Mouse (Mus musculus) myocyte (in vitro differentiated cells): Measurements from ENCODE around the gene Hydin. TPM values are rescaled to one million over a fixed set of nuclear protein-coding genes. Genes with fewer than 3 reads are reported as not detected.

Source experiments
- H3K27me3 ChIP-seq: one replicate; pipeline ENCODE4 v1.6.1; 2011; ENCODE audit not compliant: control insufficient read depth, insufficient read depth, insufficient read length
- H3K36me3 ChIP-seq: one replicate; pipeline ENCODE4 v1.6.1; 2011; ENCODE audit not compliant: control insufficient read depth, insufficient read depth
- H3K4me2 ChIP-seq: one replicate; pipeline ENCODE4 v1.6.1; 2011; ENCODE audit warnings: low read depth, control low read depth
- H3K4me3 ChIP-seq: one replicate; pipeline ENCODE4 v1.5.1; 2011; ENCODE audit warnings: mild to moderate bottlenecking, control low read depth, moderate library complexity
- H3K79me2 ChIP-seq: one replicate; pipeline ENCODE4 v1.6.1; 2011; ENCODE audit not compliant: control insufficient read depth, insufficient read depth
- H3ac ChIP-seq: one replicate; pipeline ENCODE4 v1.6.1; 2011; ENCODE audit not compliant: control insufficient read depth, insufficient read length
- CEBPB ChIP-seq: IDR thresholded peaks from 2 replicates; pipeline ENCODE4 v1.6.1; 2011; ENCODE audit warnings: mild to moderate bottlenecking, moderate library complexity; ENCODE audit not compliant: poor library complexity, insufficient read depth, severe bottlenecking
- E2F4 ChIP-seq: IDR thresholded peaks from one replicate; pipeline ENCODE4 v1.6.1; 2011; ENCODE audit warnings: mild to moderate bottlenecking, control low read depth, moderate library complexity; ENCODE audit not compliant: insufficient read depth
- MAX ChIP-seq: IDR thresholded peaks from one replicate; pipeline ENCODE4 v1.6.1; 2011; ENCODE audit warnings: low read depth, mild to moderate bottlenecking, control low read depth
- MYOD1 ChIP-seq, 3 experiments: IDR thresholded peaks; one replicate each; pipeline ENCODE4 v1.6.1; 2011; ENCODE audit warnings: control low read depth in 2 of 3, low read depth in 2 of 3, mild to moderate bottlenecking in 2 of 3, moderate library complexity in 1 of 3; ENCODE audit not compliant: insufficient read length in 2 of 3, control insufficient read depth in 1 of 3
- MYOG ChIP-seq, 3 experiments: IDR thresholded peaks; one replicate each; pipeline ENCODE4 v1.6.1; 2011; ENCODE audit warnings: control low read depth in 2 of 3, low read depth in 2 of 3, mild to moderate bottlenecking in 2 of 3; ENCODE audit not compliant: insufficient read length in 2 of 3, control insufficient read depth in 1 of 3, insufficient read depth in 1 of 3
- POLR2A ChIP-seq: IDR thresholded peaks from one replicate; pipeline ENCODE4 v1.6.1; 2011; ENCODE audit warnings: low read depth, mild to moderate bottlenecking, control low read depth, moderate library complexity; ENCODE audit not compliant: insufficient read length
- POLR2AphosphoS2 ChIP-seq: IDR thresholded peaks from one replicate; pipeline ENCODE4 v1.6.1; 2011; ENCODE audit warnings: low read depth, control low read depth; ENCODE audit not compliant: insufficient read length
- REST ChIP-seq: IDR thresholded peaks from one replicate; pipeline ENCODE4 v1.6.1; 2011; ENCODE audit warnings: mild to moderate bottlenecking, control low read depth, moderate library complexity; ENCODE audit not compliant: insufficient read depth, insufficient read length
- SRF ChIP-seq: IDR thresholded peaks from one replicate; pipeline ENCODE4 v1.6.1; 2011; ENCODE audit warnings: low read depth; ENCODE audit not compliant: control insufficient read depth, insufficient read length
- TCF12 ChIP-seq: IDR thresholded peaks from one replicate; pipeline ENCODE4 v1.6.1; 2011; ENCODE audit warnings: mild to moderate bottlenecking, control low read depth; ENCODE audit not compliant: poor library complexity, insufficient read depth, severe bottlenecking
- TCF3 ChIP-seq: IDR thresholded peaks from one replicate; pipeline ENCODE4 v1.6.1; 2011; ENCODE audit warnings: low read depth, control low read depth; ENCODE audit not compliant: insufficient read length
- USF1 ChIP-seq: IDR thresholded peaks from one replicate; pipeline ENCODE4 v1.6.1; 2011; ENCODE audit warnings: low read depth, mild to moderate bottlenecking, control low read depth, moderate library complexity
- polyA plus RNA-seq: library from polyadenylated mRNA; unstranded; fragments of >200 nt; fragmentation: generic; extraction: Trizol; gene quantifications from one replicate; pipeline ENCODE4 v1.2.1, GENCODE M21; 2012; ENCODE audit warnings: missing spikeins

Gene Hydin
- polyA plus RNA-seq, 1 experiment: 0.01 TPM

DNA sequence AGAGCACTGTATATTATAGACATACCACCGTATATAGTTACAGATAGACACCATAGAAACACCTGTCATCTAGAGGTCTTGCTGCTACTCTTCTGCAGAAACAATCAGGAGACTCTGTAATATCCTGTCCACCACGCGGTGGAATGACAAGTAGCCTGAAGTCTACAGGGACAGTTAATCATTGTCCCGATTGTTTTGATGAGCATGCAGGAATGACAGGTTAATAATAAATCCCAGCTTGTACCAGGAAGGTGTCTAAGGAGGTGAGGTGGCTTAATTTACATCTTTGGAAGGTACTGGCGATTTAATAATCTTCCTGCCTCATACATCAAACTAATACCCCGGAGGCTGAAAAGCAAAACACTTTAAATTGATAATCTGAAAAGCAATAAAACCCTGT, 36.0 kb upstream of the Hydin start:
- Histone ChIP-seq H3K4me2 (no peak overlapping the region), H3K79me2 (no peaks in the 10 kb centered on the region), H3K4me3 (no peak overlapping the region), H3ac (no peak overlapping the region), H3K36me3 (no peaks in the 10 kb centered on the region), H3K27me3 (peaks cover 12% of the 10 kb centered on the region)
- TF ChIP-seq TCF3: no peak
- TF ChIP-seq SRF: no peak
- no peak for TF ChIP-seq POLR2AphosphoS2
- TF ChIP-seq USF1: no peak
- no peak for TF ChIP-seq MYOD1 (IDR thresholded peaks at IDR 0.05; ENCODE audit: control insufficient read depth in 1 of 3, insufficient read length in 2 of 3, low read depth in 2 of 3)
- TF ChIP-seq REST: no peak
- TF ChIP-seq MAX: no peak
- TF ChIP-seq E2F4: no peak
- TF ChIP-seq CEBPB: no peak
- no peak for TF ChIP-seq MYOG (IDR thresholded peaks at IDR 0.05; ENCODE audit: control insufficient read depth in 1 of 3, insufficient read depth in 1 of 3, insufficient read length in 2 of 3, low read depth in 2 of 3)
- TF ChIP-seq POLR2A: no peak
- no peak for TF ChIP-seq TCF12

- no peak overlapping the region for H3K4me2 ChIP-seq
- H3K79me2 ChIP-seq: no peaks in the 10 kb centered on the region
- no peak overlapping the region for H3K4me3 ChIP-seq
- no peak overlapping the region for H3ac ChIP-seq
- TF ChIP-seq MAX (no peak), REST (no peak), SRF (no peak), E2F4 (no peak), MYOG (IDR thresholded peaks at IDR 0.05; ENCODE audit: control insufficient read depth in 1 of 3, insufficient read depth in 1 of 3, insufficient read length in 2 of 3, low read depth in 2 of 3) (no peak), CEBPB (no peak), TCF3 (no peak), POLR2A (no peak), TCF12 (no peak), USF1 (no peak), MYOD1 (IDR thresholded peaks at IDR 0.05; ENCODE audit: control insufficient read depth in 1 of 3, insufficient read length in 2 of 3, low read depth in 2 of 3) (no peak), POLR2AphosphoS2 (no peak)
- no peaks in the 10 kb centered on the region for H3K36me3 ChIP-seq
- H3K27me3 ChIP-seq: peaks cover under 1% of the 10 kb centered on the region
Observed at GRCm38 (mm10) chr8:110242278-110243177, 24.2 kb upstream of the Hydin start.

GRCm38 (mm10) chr8:110244566-110244965, 22.2 kb upstream of the Hydin start:
- no peaks in the 10 kb centered on the region for H3K79me2 ChIP-seq
- H3K4me2 ChIP-seq: no peak overlapping the region
- no peaks in the 10 kb centered on the region for H3K36me3 ChIP-seq
- H3ac ChIP-seq: no peak overlapping the region
- H3K4me3 ChIP-seq: no peak overlapping the region
- no peak for TF ChIP-seq CEBPB
- TF ChIP-seq POLR2AphosphoS2: no peak
- no peak for TF ChIP-seq E2F4
- TF ChIP-seq MYOG (IDR thresholded peaks at IDR 0.05; ENCODE audit: control insufficient read depth in 1 of 3, insufficient read depth in 1 of 3, insufficient read length in 2 of 3, low read depth in 2 of 3): no peak
- no peak for TF ChIP-seq REST
- TF ChIP-seq SRF: no peak
- no peak for TF ChIP-seq TCF12
- no peak for TF ChIP-seq TCF3
- TF ChIP-seq POLR2A: no peak
- TF ChIP-seq USF1: no peak
- no peak for TF ChIP-seq MAX
- no peaks in the 10 kb centered on the region for H3K27me3 ChIP-seq

DNA sequence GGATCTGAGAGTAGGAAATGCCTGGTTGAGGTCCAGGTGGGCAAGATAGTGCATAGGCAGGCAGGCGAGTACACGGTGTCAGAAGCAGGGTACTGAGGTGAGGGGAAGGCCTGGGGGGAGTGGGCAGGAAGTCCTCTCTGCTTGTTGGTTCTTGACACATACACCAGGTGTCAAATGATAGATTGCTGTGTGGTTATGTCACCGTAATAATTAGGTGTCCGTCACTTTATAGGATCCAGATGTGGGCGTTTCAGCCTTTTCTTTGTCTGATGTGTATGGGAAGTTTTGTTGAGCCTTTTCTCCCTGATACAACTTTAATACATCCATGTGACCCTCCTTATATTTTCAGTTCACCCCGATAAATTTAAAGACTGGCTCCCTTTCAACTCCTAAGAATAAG, 19.5 kb upstream of the Hydin start:
- Histone ChIP-seq H3K36me3 (no peaks in the 10 kb centered on the region), H3ac (no peak overlapping the region), H3K4me2 (no peak overlapping the region), H3K4me3 (no peak overlapping the region), H3K27me3 (no peaks in the 10 kb centered on the region), H3K79me2 (no peaks in the 10 kb centered on the region)
- TF ChIP-seq TCF12 (no peak), E2F4 (no peak), POLR2AphosphoS2 (no peak), CEBPB (no peak), MYOG (IDR thresholded peaks at IDR 0.05; ENCODE audit: control insufficient read depth in 1 of 3, insufficient read depth in 1 of 3, insufficient read length in 2 of 3, low read depth in 2 of 3) (no peak), MYOD1 (IDR thresholded peaks at IDR 0.05; ENCODE audit: control insufficient read depth in 1 of 3, insufficient read length in 2 of 3, low read depth in 2 of 3) (no peak)

- Histone ChIP-seq H3K4me3 (no peak overlapping the region), H3ac (no peak overlapping the region), H3K36me3 (no peaks in the 10 kb centered on the region), H3K79me2 (no peaks in the 10 kb centered on the region), H3K4me2 (no peak overlapping the region), H3K27me3 (no peaks in the 10 kb centered on the region)
- TF ChIP-seq SRF (no peak), POLR2AphosphoS2 (no peak), REST (no peak), CEBPB (no peak), USF1 (no peak), TCF3 (no peak), MYOG (IDR thresholded peaks at IDR 0.05; ENCODE audit: control insufficient read depth in 1 of 3, insufficient read depth in 1 of 3, insufficient read length in 2 of 3, low read depth in 2 of 3) (no peak), E2F4 (no peak), MYOD1 (IDR thresholded peaks at IDR 0.05; ENCODE audit: control insufficient read depth in 1 of 3, insufficient read length in 2 of 3, low read depth in 2 of 3) (no peak), TCF12 (no peak)
Observed at GRCm38 (mm10) chr8:110253986-110254385, 12.8 kb upstream of the Hydin start.
